Mouse (Mus musculus): ENCODE data around the gene Ubac2. TPM values are rescaled to one million over a fixed set of nuclear protein-coding genes. Genes with fewer than 3 reads are reported as not detected.
"Not testable (repeated sequence)": the region's sequence is repeated elsewhere in the genome, so short reads cannot be mapped to it uniquely, and the experiment has no call there.

Ubac2 gene
- 47.0 and 53.8 TPM in 2 replicates for polyA plus RNA-seq (2015; fragmentation: Nextera tagmentation; extraction: Ambion mirVana)

DNA sequence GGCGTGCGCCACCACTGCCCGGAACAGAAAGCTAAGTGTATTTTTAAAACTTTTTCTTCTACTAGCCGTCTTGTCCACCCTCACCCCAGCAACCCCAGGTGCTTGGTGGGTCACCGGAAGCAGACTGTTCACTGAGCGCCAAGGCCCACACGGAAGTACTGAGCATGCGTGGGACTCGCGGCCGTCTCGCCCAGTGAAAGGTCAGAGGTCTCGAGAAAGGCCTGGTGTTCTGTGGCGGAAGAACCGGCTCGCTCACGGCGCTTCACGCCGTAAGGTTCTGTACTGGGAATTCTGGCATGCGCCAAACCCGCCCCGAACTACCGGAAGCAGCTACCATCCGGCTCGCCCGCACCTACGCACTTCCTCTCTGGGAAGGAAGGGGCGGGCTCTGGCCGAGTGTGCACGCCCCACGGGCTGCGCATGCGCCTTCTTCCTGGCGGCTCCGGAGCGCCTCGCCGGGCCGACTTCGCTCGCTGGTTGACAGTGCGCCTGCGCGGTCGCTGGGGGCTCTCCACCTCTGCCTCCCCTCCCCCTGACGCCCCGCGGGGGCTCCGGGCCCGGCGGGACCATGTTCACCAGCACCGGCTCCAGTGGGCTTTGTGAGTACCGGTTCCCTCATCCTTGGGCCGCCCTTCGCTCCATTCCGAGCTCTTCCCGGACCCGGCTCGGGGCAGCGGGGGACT, at the start of gene Ubac2:
TSS of gene Ubac2 (plus strand) at position 445 of the 683 bp plus-strand sequence.
- peak within 1 kb of the TSS; percentile 76 for H3K9ac ChIP-seq (replicated peaks)
- 0 out of 2 replicates have a peak, but pooled peaks cover 3% of the 10 kb centered on the region for H3K27me3 ChIP-seq (replicated peaks)
- H3K4me2 ChIP-seq = peak within 1 kb of the TSS; percentile 65
- WGBS = under 1% methylated on average over 59 of the region's 61 CpGs
- peaks cover 27% of the 10 kb centered on the region for H3K4me1 ChIP-seq
- H3K4me3 ChIP-seq (replicated peaks) = peak within 1 kb of the TSS; percentile 65
- peak; percentile 99 for ATAC-seq (ENCODE audit: low FRiP score)
- H3K9me3 ChIP-seq (replicated peaks) = no peaks in the 10 kb centered on the region
- H3K36me3 ChIP-seq = no peaks in the 10 kb centered on the region
- H3K27ac ChIP-seq (replicated peaks) = peak within 1 kb of the TSS; percentile 88

DNA sequence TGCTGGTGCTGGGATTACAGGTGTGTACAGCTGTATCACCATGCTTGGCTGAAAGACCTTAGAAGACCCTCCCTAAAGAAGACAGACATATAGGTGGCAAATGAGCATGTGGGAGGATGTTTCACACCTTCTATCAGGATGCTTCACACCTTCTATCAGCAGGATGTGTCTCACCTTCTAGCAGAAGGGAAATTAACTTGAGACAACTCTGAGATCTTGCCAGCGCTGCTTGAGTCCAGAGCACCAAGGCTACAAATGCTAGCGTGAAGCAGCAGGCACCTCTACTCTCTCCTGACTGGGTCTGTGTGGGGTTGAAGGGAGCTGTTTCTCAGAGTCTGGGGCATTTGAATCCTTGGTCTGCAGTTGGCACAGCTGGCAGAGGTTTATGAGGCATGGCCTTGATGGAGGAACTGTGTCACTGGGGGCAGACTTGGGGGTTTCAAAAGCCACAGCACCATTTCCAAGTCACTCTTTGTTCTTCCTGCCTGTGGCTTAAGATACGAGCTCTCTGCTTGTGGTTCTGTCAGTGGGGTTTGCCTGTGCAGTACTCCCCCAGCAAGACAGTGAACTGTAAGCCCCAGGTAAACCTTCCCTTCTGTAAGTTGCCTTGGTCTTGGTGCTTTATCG, 48.5 kb upstream of the Ubac2 start:
- 87% methylated on average over 4 of the region's 4 CpGs for WGBS
- Histone ChIP-seq H3K4me3 (replicated peaks) (no peak overlapping the region), H3K27ac (replicated peaks) (no peak overlapping the region), H3K4me1 (no peaks in the 10 kb centered on the region), H3K27me3 (replicated peaks) (no peaks in the 10 kb centered on the region), H3K9ac (replicated peaks) (no peak overlapping the region), H3K9me3 (replicated peaks) (no peaks in the 10 kb centered on the region; the same call in 1 of the 2 replicates), H3K36me3 (no peaks in the 10 kb centered on the region), H3K4me2 (no peak overlapping the region)
- no peak for ATAC-seq (ENCODE audit: low FRiP score)

DNA sequence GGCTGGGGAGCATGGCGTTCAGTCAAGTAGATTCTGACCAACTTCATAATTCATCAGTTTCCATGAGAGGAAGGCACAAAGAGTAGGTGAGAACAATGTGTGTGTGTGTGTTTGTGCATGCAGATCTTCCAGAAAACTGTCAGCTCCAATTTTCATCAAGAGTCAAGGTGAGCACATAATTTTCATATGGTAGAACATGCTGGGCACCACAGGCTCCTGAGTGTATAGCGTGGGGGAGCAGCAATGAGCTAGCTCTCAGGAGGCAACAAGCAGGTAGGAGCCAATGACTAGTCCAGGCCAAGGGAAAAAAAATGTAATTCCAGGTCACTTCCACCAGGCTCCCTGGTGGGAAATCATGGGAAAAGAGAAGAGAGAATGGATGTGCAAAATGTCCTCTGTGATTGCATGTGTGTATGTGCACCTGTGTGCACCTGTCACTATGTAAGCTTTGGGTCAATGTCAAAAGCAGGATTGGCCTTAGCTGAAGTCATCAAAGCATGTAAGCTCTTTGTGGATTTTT, 45.4 kb upstream of the Ubac2 start:
- no peaks in the 10 kb centered on the region; the same call in 1 of the 2 replicates for H3K9me3 ChIP-seq (replicated peaks)
- ATAC-seq (ENCODE audit: low FRiP score) = no peak
- WGBS = 89% methylated on average over 2 of the region's 2 CpGs

DNA sequence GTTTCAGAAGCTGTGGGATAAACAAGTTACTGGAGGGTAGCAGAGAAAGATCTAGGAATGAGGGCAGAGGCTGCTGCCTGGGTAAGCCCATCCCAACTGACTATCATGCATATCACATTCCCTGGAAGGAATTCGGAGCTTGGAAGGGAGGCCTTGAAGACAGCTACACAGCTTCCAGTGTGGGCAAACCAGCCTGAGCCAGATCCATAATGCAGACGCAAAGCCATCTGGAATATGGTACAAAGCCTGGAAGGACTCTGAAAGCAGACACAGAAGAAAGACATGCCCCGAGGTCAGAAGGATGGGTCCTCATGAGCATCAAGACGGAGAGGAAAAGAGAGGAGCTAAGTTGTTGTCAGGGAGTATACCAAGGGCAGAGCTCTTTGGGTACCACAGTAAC, 40.3 kb upstream of the Ubac2 start:
- Histone ChIP-seq H3K9me3 (replicated peaks) (peaks cover 3% of the 10 kb centered on the region; the same call in 1 of the 2 replicates), H3K27me3 (replicated peaks) (no peaks in the 10 kb centered on the region), H3K4me2 (no peak overlapping the region), H3K27ac (replicated peaks) (no peak overlapping the region), H3K9ac (replicated peaks) (no peak overlapping the region), H3K4me3 (replicated peaks) (no peak overlapping the region), H3K4me1 (no peaks in the 10 kb centered on the region), H3K36me3 (no peaks in the 10 kb centered on the region)
- WGBS = 80% methylated on average over 4 of the region's 4 CpGs
- no peak for ATAC-seq (ENCODE audit: low FRiP score)

More for the DNA sequence above, 45.4 kb upstream of the Ubac2 start:
- no peak overlapping the region for H3K9ac ChIP-seq (replicated peaks)
- no peaks in the 10 kb centered on the region for H3K36me3 ChIP-seq
- H3K4me2 ChIP-seq = no peak overlapping the region
- H3K4me1 ChIP-seq = no peaks in the 10 kb centered on the region
- H3K27me3 ChIP-seq (replicated peaks) = no peaks in the 10 kb centered on the region
- no peak overlapping the region for H3K27ac ChIP-seq (replicated peaks)
- H3K4me3 ChIP-seq (replicated peaks) = no peak overlapping the region

DNA sequence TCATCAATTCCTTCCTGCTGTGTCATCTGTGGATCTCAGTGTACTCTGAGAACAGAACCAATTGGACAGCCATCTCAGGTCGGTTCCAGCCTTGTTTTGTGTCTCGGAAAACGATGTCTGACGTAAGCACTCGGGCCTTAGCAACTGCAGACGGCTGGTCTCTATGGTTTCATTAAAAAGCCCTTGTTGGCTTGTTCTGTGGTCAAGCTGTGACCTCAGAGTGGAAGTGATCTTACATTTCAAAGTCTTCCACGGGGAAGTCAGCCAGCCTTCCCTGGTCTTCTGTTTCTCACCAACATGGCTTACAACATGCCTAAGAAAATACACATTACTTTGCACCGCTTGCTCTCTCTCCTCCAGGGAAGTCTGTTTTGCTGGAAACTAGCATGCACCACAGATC, 38.2 kb upstream of the Ubac2 start:
- Histone ChIP-seq H3K4me1 (no peaks in the 10 kb centered on the region), H3K4me2 (no peak overlapping the region), H3K27me3 (replicated peaks) (no peaks in the 10 kb centered on the region), H3K36me3 (no peaks in the 10 kb centered on the region), H3K9me3 (replicated peaks) (peaks cover 3% of the 10 kb centered on the region; the same call in 1 of the 2 replicates), H3K27ac (replicated peaks) (no peak overlapping the region), H3K4me3 (replicated peaks) (no peak overlapping the region), H3K9ac (replicated peaks) (no peak overlapping the region)
- no peak for ATAC-seq (ENCODE audit: low FRiP score)
- WGBS = 92% methylated on average over 8 of the region's 8 CpGs

DNA sequence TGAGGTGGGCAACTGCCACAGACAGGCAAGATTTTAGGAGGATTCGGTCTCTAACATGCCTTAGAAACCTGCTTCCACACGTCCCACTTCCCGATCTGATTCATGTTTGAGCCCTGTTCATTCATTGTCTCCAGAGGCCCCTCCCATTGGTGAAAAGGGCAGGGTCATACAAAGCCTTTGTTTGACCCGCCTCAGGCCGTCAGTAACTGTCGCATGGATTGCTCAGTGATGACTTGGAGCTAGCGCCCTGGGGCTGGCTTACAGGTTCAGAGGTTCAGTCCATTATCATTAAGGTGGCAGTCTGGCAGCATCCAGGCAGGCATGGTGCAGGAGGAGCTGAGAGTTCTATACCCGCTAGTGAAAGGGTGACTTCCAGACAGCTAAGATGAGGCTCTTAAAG, 33.9 kb upstream of the Ubac2 start:
- Histone ChIP-seq H3K4me3 (replicated peaks) (no peak overlapping the region), H3K27ac (replicated peaks) (no peak overlapping the region), H3K9me3 (replicated peaks) (no peaks in the 10 kb centered on the region), H3K36me3 (no peaks in the 10 kb centered on the region), H3K27me3 (replicated peaks) (no peaks in the 10 kb centered on the region), H3K9ac (replicated peaks) (no peak overlapping the region), H3K4me2 (no peak overlapping the region), H3K4me1 (no peaks in the 10 kb centered on the region)
- no peak for ATAC-seq (ENCODE audit: low FRiP score)
- 40% methylated on average over 8 of the region's 8 CpGs for WGBS

- no peaks in the 10 kb centered on the region for H3K4me1 ChIP-seq
Observed at GRCm38 (mm10) chr14:121851231-121851630, 27.2 kb upstream of the Ubac2 start.

DNA sequence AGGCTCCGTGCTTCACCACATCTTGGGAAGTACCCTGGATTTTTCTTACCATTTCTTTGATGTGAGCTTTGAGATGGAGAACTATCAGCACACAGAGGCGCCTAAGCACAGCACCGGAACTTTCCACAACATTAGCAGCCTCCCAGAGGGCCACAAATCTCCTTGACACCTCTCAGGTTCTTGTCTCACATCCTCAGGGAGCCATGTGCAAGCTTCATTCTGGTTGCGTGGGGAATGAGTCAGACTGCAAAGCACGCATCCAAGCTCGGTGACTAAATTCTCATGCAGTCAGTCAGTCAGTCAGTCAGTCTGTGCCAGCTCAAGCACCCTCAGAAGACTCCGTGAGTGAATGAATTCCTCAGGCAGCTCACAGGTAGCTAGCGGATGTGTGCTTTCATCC, 25.9 kb upstream of the Ubac2 start:
- H3K27me3 ChIP-seq (replicated peaks) = no peaks in the 10 kb centered on the region
- 66% methylated on average over 8 of the region's 8 CpGs for WGBS
- ATAC-seq (ENCODE audit: low FRiP score) = peak; percentile 70
- no peaks in the 10 kb centered on the region for H3K4me1 ChIP-seq
- H3K9me3 ChIP-seq (replicated peaks) = no peaks in the 10 kb centered on the region
- no peak overlapping the region for H3K4me2 ChIP-seq
- no peak overlapping the region for H3K9ac ChIP-seq (replicated peaks)
- H3K27ac ChIP-seq (replicated peaks) = peak overlapping the region; percentile 33
- no peaks in the 10 kb centered on the region for H3K36me3 ChIP-seq
- no peak overlapping the region for H3K4me3 ChIP-seq (replicated peaks)

More at GRCm38 (mm10) chr14:121851231-121851630, 27.2 kb upstream of the Ubac2 start:
- no peak overlapping the region for H3K27ac ChIP-seq (replicated peaks)
- no peaks in the 10 kb centered on the region for H3K9me3 ChIP-seq (replicated peaks)
- H3K4me2 ChIP-seq = no peak overlapping the region
- H3K27me3 ChIP-seq (replicated peaks) = no peaks in the 10 kb centered on the region
- H3K4me3 ChIP-seq (replicated peaks) = no peak overlapping the region
- WGBS = 92% methylated on average over 1 of the region's 1 CpGs
- no peak for ATAC-seq (ENCODE audit: low FRiP score)
- H3K36me3 ChIP-seq = no peaks in the 10 kb centered on the region
- no peak overlapping the region for H3K9ac ChIP-seq (replicated peaks)

DNA sequence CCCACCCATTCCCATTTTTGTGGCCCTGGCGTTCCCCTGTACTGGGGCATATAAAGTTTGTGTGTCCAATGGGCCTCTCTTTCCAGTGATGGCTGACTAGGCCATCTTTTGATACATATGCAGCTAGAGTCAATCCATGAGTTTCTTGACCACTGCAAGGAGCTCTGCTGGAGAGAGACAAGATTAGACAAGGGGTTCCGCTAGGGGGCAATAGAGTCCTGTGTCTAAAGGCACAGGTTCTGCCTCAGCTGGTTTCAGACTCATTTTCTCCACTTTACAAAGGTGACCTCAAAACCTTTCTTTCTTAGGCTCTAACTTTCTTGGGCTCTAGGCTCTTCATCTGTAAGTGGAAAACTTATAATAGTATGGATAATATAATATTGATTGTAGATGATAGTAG, 13.3 kb upstream of the Ubac2 start:
- H3K27ac ChIP-seq (replicated peaks); H3K4me1 ChIP-seq; H3K4me2 ChIP-seq; ATAC-seq (ENCODE audit: low FRiP score); H3K9ac ChIP-seq (replicated peaks); H3K36me3 ChIP-seq; H3K9me3 ChIP-seq (replicated peaks); H3K4me3 ChIP-seq (replicated peaks); H3K27me3 ChIP-seq (replicated peaks): not testable (repeated sequence)
- 10% methylated on average over 2 of the region's 2 CpGs for WGBS

DNA sequence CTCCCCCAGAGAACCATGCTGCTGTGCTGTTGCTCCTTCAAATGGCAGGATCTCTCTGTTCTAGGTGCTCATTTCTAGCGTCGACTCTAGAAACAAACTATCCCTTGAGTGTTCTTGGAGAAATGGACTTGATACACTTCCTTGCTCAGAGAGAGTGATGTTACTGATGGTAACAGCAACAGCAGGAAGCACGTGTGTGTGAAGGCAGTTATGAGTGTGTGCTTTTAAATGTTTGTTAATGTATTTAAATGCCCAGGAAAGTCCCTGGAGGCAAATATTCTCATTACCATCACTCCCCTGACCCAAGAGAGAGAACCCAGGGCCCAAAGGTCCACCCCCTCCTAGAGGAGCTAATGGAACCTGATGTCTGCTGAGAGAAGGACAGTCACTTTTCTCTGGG, 11.8 kb upstream of the Ubac2 start:
- no peak overlapping the region for H3K9ac ChIP-seq (replicated peaks)
- H3K4me1 ChIP-seq = no peaks in the 10 kb centered on the region
- WGBS = 73% methylated on average over 3 of the region's 3 CpGs
- H3K27ac ChIP-seq (replicated peaks) = no peak overlapping the region
- H3K36me3 ChIP-seq = no peaks in the 10 kb centered on the region
- H3K4me3 ChIP-seq (replicated peaks) = no peak overlapping the region
- H3K27me3 ChIP-seq (replicated peaks) = no peaks in the 10 kb centered on the region; the same call in 1 of the 2 replicates
- no peak for ATAC-seq (ENCODE audit: low FRiP score)
- H3K4me2 ChIP-seq = no peak overlapping the region
- no peaks in the 10 kb centered on the region for H3K9me3 ChIP-seq (replicated peaks)

DNA sequence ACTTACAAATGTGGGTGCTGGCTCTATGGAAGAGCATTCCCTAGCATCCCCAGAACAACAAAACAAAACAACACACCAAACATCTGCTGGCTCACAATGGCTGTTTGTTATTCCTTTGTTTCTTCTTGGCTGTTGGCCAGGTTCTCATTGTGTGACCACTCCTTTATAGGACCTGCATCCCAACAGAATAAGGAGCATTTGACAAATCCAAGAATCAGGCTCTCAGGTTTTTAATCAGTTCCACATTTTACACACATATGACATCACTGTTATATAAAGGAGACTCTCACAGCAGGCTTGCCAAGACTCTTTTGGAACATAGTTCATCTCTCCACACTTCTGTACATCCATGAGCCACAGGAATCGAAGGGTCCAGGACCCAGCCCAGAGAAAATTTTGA, 9.3 kb upstream of the Ubac2 start:
- 73% methylated on average over 1 of the region's 1 CpGs for WGBS

DNA sequence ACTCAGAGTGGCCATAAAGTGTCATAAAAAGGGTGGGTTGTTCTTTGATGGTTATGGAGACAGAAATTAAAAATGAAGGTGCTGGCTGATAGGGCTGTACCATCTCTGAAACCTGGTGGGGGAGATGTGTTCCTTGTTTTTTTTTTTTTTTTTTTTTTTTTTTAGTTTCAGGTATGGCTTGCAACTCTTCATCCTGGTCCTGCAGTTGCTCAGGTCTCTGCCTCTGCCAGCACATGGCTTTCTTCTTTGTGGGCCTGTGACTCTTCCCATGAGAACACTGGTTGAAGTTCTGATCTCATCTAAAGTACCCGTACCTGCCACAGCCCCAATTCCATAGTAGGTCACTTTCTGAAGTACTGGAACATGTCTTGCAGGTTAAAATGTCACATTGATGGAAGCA, 5.7 kb upstream of the Ubac2 start:
- Histone ChIP-seq H3K4me2 (no peak overlapping the region), H3K27me3 (replicated peaks) (0 out of 2 replicates have a peak, but pooled peaks cover 3% of the 10 kb centered on the region), H3K27ac (replicated peaks) (no peak overlapping the region), H3K4me3 (replicated peaks) (no peak overlapping the region), H3K9me3 (replicated peaks) (no peaks in the 10 kb centered on the region), H3K36me3 (no peaks in the 10 kb centered on the region), H3K9ac (replicated peaks) (no peak overlapping the region), H3K4me1 (peaks cover 3% of the 10 kb centered on the region)
- ATAC-seq (ENCODE audit: low FRiP score) = no peak
- 85% methylated on average over 1 of the region's 1 CpGs for WGBS

More for the DNA sequence above, 9.3 kb upstream of the Ubac2 start:
- no peak overlapping the region for H3K27ac ChIP-seq (replicated peaks)
- H3K4me2 ChIP-seq = no peak overlapping the region
- H3K27me3 ChIP-seq (replicated peaks) = 0 out of 2 replicates have a peak, but pooled peaks cover 3% of the 10 kb centered on the region
- H3K9ac ChIP-seq (replicated peaks) = no peak overlapping the region
- H3K4me1 ChIP-seq = no peaks in the 10 kb centered on the region
- no peaks in the 10 kb centered on the region for H3K9me3 ChIP-seq (replicated peaks)
- H3K36me3 ChIP-seq = no peaks in the 10 kb centered on the region
- no peak overlapping the region for H3K4me3 ChIP-seq (replicated peaks)
- no peak for ATAC-seq (ENCODE audit: low FRiP score)
